Mouse (Mus musculus): ENCODE measurements around the gene Trpm3. TPM values are rescaled to one million over a fixed set of nuclear protein-coding genes. Genes with fewer than 3 reads are reported as not detected.
A peak's percentile ranks its signal among the peaks of the same experiment; 100 is the strongest.

The Trpm3 gene
- polyA plus RNA-seq, 1 experiment from 2014 or later, result 4.9 TPM

- no peak overlapping the region for H3K27ac ChIP-seq (replicated peaks; ENCODE audit: low read depth, low read length)
- H3K4me2 ChIP-seq (ENCODE audit: low read depth, low read length), result no peak overlapping the region
- H3K36me3 ChIP-seq (replicated peaks; ENCODE audit: control insufficient read depth, insufficient read depth, low read depth, low read length), result no peaks in the 10 kb centered on the region
- ATAC-seq (replicated peaks; ENCODE audit: insufficient number of reproducible peaks, low FRiP score, low TSS enrichment, low read depth), result no peak
- no peaks in the 10 kb centered on the region for H3K27me3 ChIP-seq (ENCODE audit: control insufficient read depth, insufficient read depth, low read length)
- no peaks in the 10 kb centered on the region for H3K9me3 ChIP-seq (replicated peaks; ENCODE audit: control insufficient read depth, low read length)
- DNase-seq (ENCODE audit: low spot score), result no peak
- no peak overlapping the region for H3K9ac ChIP-seq (replicated peaks; ENCODE audit: low read length)
- no peaks in the 10 kb centered on the region for H3K4me1 ChIP-seq (ENCODE audit: control insufficient read depth, insufficient read depth, low read length)
- no peak overlapping the region for H3K4me3 ChIP-seq (ENCODE audit: low read depth, low read length)
- WGBS, result 93% methylated on average over 12 of the region's 12 CpGs
Measured at GRCm38 (mm10) chr19:22987914-22988313, 849.1 kb downstream of the Trpm3 start.

DNA sequence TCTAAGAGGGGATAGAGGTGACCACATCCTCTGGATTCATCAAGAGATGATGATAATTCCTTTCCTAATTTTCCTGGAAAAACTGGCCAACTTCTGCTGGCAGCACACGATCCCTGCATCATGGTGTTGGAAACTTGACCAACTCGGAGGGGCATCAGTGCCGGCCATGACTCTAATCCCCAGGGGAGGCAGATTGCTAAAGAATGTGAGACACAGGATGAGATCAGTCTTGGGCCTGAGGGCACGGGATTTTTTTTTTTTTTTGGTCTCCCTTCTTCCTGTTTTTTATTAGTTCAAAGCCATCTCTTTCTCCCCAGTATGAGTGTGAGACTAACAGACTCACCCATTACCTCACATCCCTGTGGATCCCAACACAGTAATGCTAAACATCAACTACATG, 855.1 kb downstream of the Trpm3 start:
- Histone ChIP-seq H3K27ac (replicated peaks; ENCODE audit: low read depth, low read length) (no peak overlapping the region), H3K9me3 (replicated peaks; ENCODE audit: control insufficient read depth, low read length) (no peaks in the 10 kb centered on the region), H3K4me2 (ENCODE audit: low read depth, low read length) (no peak overlapping the region), H3K36me3 (replicated peaks; ENCODE audit: control insufficient read depth, insufficient read depth, low read depth, low read length) (no peaks in the 10 kb centered on the region), H3K9ac (replicated peaks; ENCODE audit: low read length) (no peak overlapping the region), H3K27me3 (ENCODE audit: control insufficient read depth, insufficient read depth, low read length) (no peaks in the 10 kb centered on the region), H3K4me3 (ENCODE audit: low read depth, low read length) (no peak overlapping the region), H3K4me1 (ENCODE audit: control insufficient read depth, insufficient read depth, low read length) (no peaks in the 10 kb centered on the region)
- DNase-seq (ENCODE audit: low spot score) (no peak), ATAC-seq (replicated peaks; ENCODE audit: insufficient number of reproducible peaks, low FRiP score, low TSS enrichment, low read depth) (no peak)
- 53% methylated on average over 4 of the region's 4 CpGs for WGBS

- no peak overlapping the region for H3K4me3 ChIP-seq (ENCODE audit: low read depth, low read length)
- no peak overlapping the region for H3K27ac ChIP-seq (replicated peaks; ENCODE audit: low read depth, low read length)
- H3K4me2 ChIP-seq (ENCODE audit: low read depth, low read length), result no peak overlapping the region
- no peaks in the 10 kb centered on the region for H3K4me1 ChIP-seq (ENCODE audit: control insufficient read depth, insufficient read depth, low read length)
- H3K9me3 ChIP-seq (replicated peaks; ENCODE audit: control insufficient read depth, low read length), result no peaks in the 10 kb centered on the region
- ATAC-seq (replicated peaks; ENCODE audit: insufficient number of reproducible peaks, low FRiP score, low TSS enrichment, low read depth), result no peak
- no peaks in the 10 kb centered on the region for H3K36me3 ChIP-seq (replicated peaks; ENCODE audit: control insufficient read depth, insufficient read depth, low read depth, low read length)
- no peak overlapping the region for H3K9ac ChIP-seq (replicated peaks; ENCODE audit: low read length)
- no peak for DNase-seq (ENCODE audit: low spot score)
- no peaks in the 10 kb centered on the region for H3K27me3 ChIP-seq (ENCODE audit: control insufficient read depth, insufficient read depth, low read length)
- WGBS, result 81% methylated on average over 5 of the region's 5 CpGs
Measured at GRCm38 (mm10) chr19:22994531-22994930, 855.7 kb downstream of the Trpm3 start.

- H3K27me3 ChIP-seq (ENCODE audit: control insufficient read depth, insufficient read depth, low read length), result no peaks in the 10 kb centered on the region
- H3K27ac ChIP-seq (replicated peaks; ENCODE audit: low read depth, low read length), result no peak overlapping the region
- no peaks in the 10 kb centered on the region for H3K36me3 ChIP-seq (replicated peaks; ENCODE audit: control insufficient read depth, insufficient read depth, low read depth, low read length)
- H3K4me2 ChIP-seq (ENCODE audit: low read depth, low read length), result no peak overlapping the region
- no peak overlapping the region for H3K9ac ChIP-seq (replicated peaks; ENCODE audit: low read length)
- H3K4me3 ChIP-seq (ENCODE audit: low read depth, low read length), result no peak overlapping the region
- ATAC-seq (replicated peaks; ENCODE audit: insufficient number of reproducible peaks, low FRiP score, low TSS enrichment, low read depth), result no peak
- no peak for DNase-seq (ENCODE audit: low spot score)
- no peaks in the 10 kb centered on the region for H3K9me3 ChIP-seq (replicated peaks; ENCODE audit: control insufficient read depth, low read length)
- WGBS, result 95% methylated on average over 1 of the region's 1 CpGs
- H3K4me1 ChIP-seq (ENCODE audit: control insufficient read depth, insufficient read depth, low read length), result no peaks in the 10 kb centered on the region
Measured at GRCm38 (mm10) chr19:23000293-23000692, 861.4 kb downstream of the Trpm3 start.

GRCm38 (mm10) chr19:23003861-23004260, 865.0 kb downstream of the Trpm3 start:
- DNase-seq (ENCODE audit: low spot score) (no peak), ATAC-seq (replicated peaks; ENCODE audit: insufficient number of reproducible peaks, low FRiP score, low TSS enrichment, low read depth) (no peak)
- Histone ChIP-seq H3K27ac (replicated peaks; ENCODE audit: low read depth, low read length) (no peak overlapping the region), H3K27me3 (ENCODE audit: control insufficient read depth, insufficient read depth, low read length) (no peaks in the 10 kb centered on the region), H3K9ac (replicated peaks; ENCODE audit: low read length) (no peak overlapping the region), H3K4me3 (ENCODE audit: low read depth, low read length) (no peak overlapping the region), H3K4me1 (ENCODE audit: control insufficient read depth, insufficient read depth, low read length) (no peaks in the 10 kb centered on the region), H3K36me3 (replicated peaks; ENCODE audit: control insufficient read depth, insufficient read depth, low read depth, low read length) (no peaks in the 10 kb centered on the region), H3K9me3 (replicated peaks; ENCODE audit: control insufficient read depth, low read length) (no peaks in the 10 kb centered on the region), H3K4me2 (ENCODE audit: low read depth, low read length) (no peak overlapping the region)
- WGBS, result 49% methylated on average over 8 of the region's 8 CpGs

- Histone ChIP-seq H3K9ac (replicated peaks; ENCODE audit: low read length) (no peak overlapping the region), H3K4me2 (ENCODE audit: low read depth, low read length) (no peak overlapping the region), H3K4me1 (ENCODE audit: control insufficient read depth, insufficient read depth, low read length) (no peaks in the 10 kb centered on the region), H3K27me3 (ENCODE audit: control insufficient read depth, insufficient read depth, low read length) (no peaks in the 10 kb centered on the region), H3K36me3 (replicated peaks; ENCODE audit: control insufficient read depth, insufficient read depth, low read depth, low read length) (no peaks in the 10 kb centered on the region), H3K9me3 (replicated peaks; ENCODE audit: control insufficient read depth, low read length) (no peaks in the 10 kb centered on the region), H3K27ac (replicated peaks; ENCODE audit: low read depth, low read length) (no peak overlapping the region), H3K4me3 (ENCODE audit: low read depth, low read length) (no peak overlapping the region)
- DNase-seq (ENCODE audit: low spot score), result no peak
- WGBS, result 92% methylated on average over 7 of the region's 7 CpGs
- ATAC-seq (replicated peaks; ENCODE audit: insufficient number of reproducible peaks, low FRiP score, low TSS enrichment, low read depth), result no peak
Measured at GRCm38 (mm10) chr19:23005851-23006250, 867.0 kb downstream of the Trpm3 start.

DNA sequence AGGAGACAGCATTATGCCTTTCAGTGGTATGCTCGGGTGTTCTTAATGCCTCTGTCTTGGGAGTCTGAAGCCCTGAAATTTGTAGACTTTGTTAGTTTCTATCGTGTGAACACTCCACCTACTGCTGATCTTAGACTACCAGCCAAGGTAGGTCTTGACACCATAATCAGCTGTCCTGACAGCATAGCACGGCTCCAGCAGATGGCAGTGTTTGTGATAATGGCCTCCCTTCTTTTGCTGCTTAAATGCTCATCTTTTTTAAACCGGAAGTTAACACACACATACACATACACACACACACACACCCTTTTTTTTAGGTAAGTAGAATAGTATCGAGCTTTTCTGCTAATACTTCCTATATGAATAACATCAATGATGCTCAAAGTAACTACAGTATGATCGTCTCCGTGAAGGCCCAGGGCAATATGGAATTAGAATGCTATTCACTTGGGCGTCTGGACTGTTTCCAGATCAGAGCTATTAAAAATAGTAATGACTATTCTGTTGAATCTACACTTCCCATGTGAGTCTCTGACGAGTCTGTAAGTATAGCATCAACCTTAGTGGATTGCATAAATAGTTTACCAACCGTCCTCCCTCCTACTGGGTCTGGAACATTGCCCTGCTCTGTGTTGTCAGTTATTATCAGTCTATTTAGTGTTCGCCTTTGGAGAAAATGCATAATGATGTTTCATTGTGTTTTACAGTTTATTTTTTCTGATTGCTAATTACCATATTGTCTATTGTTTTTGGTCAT, 867.8 kb downstream of the Trpm3 start:
- no peaks in the 10 kb centered on the region for H3K4me1 ChIP-seq (ENCODE audit: control insufficient read depth, insufficient read depth, low read length)
- H3K9ac ChIP-seq (replicated peaks; ENCODE audit: low read length), result no peak overlapping the region
- no peaks in the 10 kb centered on the region for H3K36me3 ChIP-seq (replicated peaks; ENCODE audit: control insufficient read depth, insufficient read depth, low read depth, low read length)
- 80% methylated on average over 11 of the region's 11 CpGs for WGBS
- H3K4me2 ChIP-seq (ENCODE audit: low read depth, low read length), result no peak overlapping the region
- no peaks in the 10 kb centered on the region for H3K27me3 ChIP-seq (ENCODE audit: control insufficient read depth, insufficient read depth, low read length)
- H3K27ac ChIP-seq (replicated peaks; ENCODE audit: low read depth, low read length), result no peak overlapping the region
- DNase-seq (ENCODE audit: low spot score), result peak; percentile 25
- ATAC-seq (replicated peaks; ENCODE audit: insufficient number of reproducible peaks, low FRiP score, low TSS enrichment, low read depth), result no peak
- no peak overlapping the region for H3K4me3 ChIP-seq (ENCODE audit: low read depth, low read length)
- H3K9me3 ChIP-seq (replicated peaks; ENCODE audit: control insufficient read depth, low read length), result no peaks in the 10 kb centered on the region

DNA sequence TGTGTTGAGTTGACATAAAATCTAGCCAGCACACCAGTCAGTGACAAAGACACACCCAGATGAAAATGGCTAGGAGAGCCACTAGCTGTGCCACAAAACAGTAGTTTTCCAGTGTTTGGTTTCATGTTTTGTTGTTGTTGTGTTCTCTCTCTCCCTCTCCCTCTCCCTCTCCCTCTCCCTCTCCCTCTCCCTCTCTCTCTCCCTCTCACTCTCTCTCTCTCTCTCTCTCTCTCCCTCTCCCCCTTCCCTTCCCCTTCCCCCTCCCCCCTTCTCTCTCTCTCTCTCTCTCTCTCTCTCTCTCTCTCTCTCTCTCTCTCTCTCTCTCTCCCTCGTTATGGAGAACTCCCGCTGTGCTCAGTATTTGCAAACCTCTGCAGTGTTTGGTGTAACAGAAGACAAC, 874.8 kb downstream of the Trpm3 start:
- DNase-seq (ENCODE audit: low spot score) (no peak), ATAC-seq (replicated peaks; ENCODE audit: insufficient number of reproducible peaks, low FRiP score, low TSS enrichment, low read depth) (no peak)
- Histone ChIP-seq H3K27me3 (ENCODE audit: control insufficient read depth, insufficient read depth, low read length) (no peaks in the 10 kb centered on the region), H3K36me3 (replicated peaks; ENCODE audit: control insufficient read depth, insufficient read depth, low read depth, low read length) (no peaks in the 10 kb centered on the region), H3K4me2 (ENCODE audit: low read depth, low read length) (no peak overlapping the region), H3K4me3 (ENCODE audit: low read depth, low read length) (no peak overlapping the region), H3K9me3 (replicated peaks; ENCODE audit: control insufficient read depth, low read length) (no peaks in the 10 kb centered on the region), H3K4me1 (ENCODE audit: control insufficient read depth, insufficient read depth, low read length) (no peaks in the 10 kb centered on the region), H3K9ac (replicated peaks; ENCODE audit: low read length) (no peak overlapping the region), H3K27ac (replicated peaks; ENCODE audit: low read depth, low read length) (no peak overlapping the region)
- WGBS, result 100% methylated on average over 1 of the region's 2 CpGs

Measured in embryonic facial prominence, embryonic 11.5 days (tissue).